Mouse (Mus musculus): ENCODE data around the gene 1600015I10Rik.

DNA sequence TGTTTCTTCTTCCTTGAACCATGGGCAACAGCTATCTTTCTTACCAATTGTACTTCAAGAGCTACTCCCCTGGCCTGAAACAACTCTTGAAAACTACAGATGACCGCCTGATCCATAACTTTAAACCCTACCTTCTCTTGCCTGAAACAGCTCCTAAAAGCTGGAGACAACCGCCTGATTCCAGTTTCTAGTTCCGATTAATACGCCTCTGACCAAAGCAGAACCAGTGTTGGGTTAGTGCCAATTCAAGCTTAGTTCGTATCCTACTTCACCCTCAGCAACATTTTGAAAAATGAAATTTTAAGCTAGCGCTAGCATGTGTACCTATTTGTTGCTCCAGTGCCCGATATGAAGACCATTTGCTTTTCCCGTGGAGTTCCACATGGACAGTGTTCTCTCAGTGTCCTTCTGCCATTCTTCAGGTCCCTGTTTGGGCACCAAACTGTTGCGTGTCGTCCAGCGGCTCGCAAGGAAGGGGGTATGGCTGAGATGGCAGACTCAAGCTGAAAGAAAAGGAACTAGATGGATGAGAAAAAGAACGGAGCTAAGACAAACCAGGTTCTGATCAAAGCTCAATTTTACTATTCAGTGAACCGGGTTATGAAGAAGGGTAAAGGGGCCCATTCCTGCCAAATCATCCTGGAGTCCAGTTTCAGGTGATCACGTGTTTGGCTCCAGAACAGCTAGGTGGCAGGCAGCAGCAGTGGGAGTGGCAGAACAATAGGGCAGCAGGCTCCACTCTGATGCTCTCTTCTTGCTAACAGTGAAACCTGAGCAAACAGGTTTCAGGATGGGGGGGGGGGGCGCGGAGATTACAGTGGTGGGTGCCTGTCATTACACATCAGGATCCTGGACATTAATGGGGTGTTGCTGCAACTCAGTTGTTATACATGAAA lies 26.9 kb upstream of the 1600015I10Rik start:
- TF ChIP-seq CTCF (IDR thresholded peaks at IDR 0.05; ENCODE audit: low read depth) (no peak), EP300 (IDR thresholded peaks at IDR 0.05; ENCODE audit: low read depth) (no peak)
